Mouse (Mus musculus): ENCODE data around the gene Popdc2. TPM values are rescaled to one million over a fixed set of nuclear protein-coding genes. Genes with fewer than 3 reads are reported as not detected.

The Popdc2 gene
- polyA plus RNA-seq, 1 experiment from 2014 or later, result 350 TPM

DNA sequence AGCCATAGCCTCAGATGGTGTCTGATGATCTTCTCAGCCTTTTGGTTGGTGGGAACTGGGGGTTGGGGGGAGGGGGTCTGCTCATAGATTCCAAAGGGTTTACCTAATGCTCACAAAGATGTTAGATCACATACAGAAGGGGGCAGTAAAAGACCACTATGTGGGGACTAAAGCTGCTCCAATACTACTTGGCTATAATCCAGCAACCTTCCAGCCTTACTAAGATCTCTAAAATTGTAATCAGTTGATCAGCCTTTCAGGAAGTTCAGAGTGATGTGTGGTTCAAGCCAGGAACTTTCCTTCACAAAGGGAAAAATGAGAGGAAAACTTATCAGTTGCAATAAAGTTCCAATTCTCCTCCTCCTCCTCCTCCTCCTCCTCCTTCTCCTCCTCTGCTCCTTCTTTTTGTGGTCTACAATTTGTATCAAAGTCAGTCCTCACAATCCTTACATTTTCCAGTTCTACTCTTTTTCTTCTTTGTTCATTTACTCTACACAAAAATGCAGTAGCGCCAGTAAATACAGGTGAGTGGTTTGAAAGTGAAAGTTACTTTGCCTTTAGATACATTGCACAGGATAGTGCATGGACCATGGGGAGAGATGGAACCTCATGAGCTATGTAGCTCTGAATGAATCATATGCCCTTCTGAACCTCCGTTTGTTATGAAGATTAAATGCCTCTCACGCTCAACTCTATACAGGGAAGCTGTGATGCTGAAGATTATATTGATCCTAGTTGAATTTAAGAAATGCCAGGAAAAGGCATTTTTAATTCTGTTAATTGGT lies 16.9 kb upstream of the Popdc2 start:
- Histone ChIP-seq H3K36me3 (peaks cover 5% of the 10 kb centered on the region; the same call in 1 of the 2 replicates), H3K27me3 (no peaks in the 10 kb centered on the region), H3K4me2 (no peak overlapping the region), H3K27ac (no peak overlapping the region), H3K4me3 (no peak overlapping the region), H3K9ac (no peak overlapping the region), H3K9me3 (replicated peaks) (no peaks in the 10 kb centered on the region), H3K4me1 (replicated peaks) (peaks cover 40% of the 10 kb centered on the region)
- ATAC-seq (replicated peaks; ENCODE audit: insufficient number of reproducible peaks, insufficient read depth, low FRiP score, low read depth), result 0 out of 2 replicates have a peak, but pooled peaks have one; percentile 34
- WGBS, result 59% methylated on average over 3 of the region's 3 CpGs

DNA sequence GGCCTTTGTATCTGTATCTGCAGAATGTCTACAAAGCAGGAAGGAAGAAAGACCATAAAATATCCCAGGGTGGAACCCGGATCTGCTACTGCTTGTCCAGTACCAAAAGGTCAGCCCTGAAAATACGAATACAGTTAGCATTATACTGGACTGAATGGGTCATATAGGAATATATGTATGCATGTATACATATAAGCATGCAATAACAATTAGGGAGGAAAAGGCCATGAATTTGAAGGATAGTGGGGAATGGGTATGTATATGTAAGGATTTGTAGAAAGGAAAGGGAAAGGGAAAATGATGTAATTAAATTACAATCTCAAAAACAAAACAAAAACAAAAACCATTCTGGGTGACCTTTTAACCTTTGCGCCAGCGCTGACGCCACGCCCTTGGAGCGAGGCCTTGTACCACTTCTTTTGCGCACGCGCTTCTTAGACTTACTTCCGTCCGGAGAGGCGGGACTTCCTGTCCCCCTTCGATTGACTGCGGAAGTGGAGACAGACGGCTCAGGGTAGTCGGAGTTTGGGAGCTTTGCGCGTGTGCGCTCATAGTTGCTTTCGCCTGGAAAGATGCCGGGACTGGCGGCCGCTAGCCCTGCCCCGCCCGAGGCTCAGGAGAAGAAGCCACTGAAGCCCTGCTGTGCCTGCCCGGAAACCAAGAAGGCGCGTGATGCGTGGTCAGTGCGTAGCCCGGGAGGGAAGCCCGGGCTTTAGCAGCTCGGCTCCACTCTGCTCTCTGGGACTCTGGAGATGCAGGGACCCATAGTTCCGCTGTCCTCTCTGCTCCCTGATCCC lies 15.3 kb upstream of the Popdc2 start, which contains the start of the genes Cox17 and Gm21987:
Cox17 (plus strand) TSS at position 463 of the 797 bp plus-strand sequence.
Gm21987 (plus strand) TSS at position 512 of the 797 bp plus-strand sequence.
- ATAC-seq (replicated peaks; ENCODE audit: insufficient number of reproducible peaks, insufficient read depth, low FRiP score, low read depth), result peak; percentile 85
- peak within 1 kb of the TSS; percentile 91 for H3K9ac ChIP-seq
- peak within 1 kb of the TSS; percentile 97 for H3K27ac ChIP-seq
- H3K4me2 ChIP-seq, result peak within 1 kb of the TSS; percentile 63
- H3K9me3 ChIP-seq (replicated peaks), result no peaks in the 10 kb centered on the region
- H3K4me3 ChIP-seq, result peak within 1 kb of the TSS; percentile 85
- 2% methylated on average over 35 of the region's 35 CpGs for WGBS
- no peaks in the 10 kb centered on the region for H3K27me3 ChIP-seq
- peaks cover 44% of the 10 kb centered on the region for H3K4me1 ChIP-seq (replicated peaks)
- peaks cover 5% of the 10 kb centered on the region for H3K36me3 ChIP-seq

DNA sequence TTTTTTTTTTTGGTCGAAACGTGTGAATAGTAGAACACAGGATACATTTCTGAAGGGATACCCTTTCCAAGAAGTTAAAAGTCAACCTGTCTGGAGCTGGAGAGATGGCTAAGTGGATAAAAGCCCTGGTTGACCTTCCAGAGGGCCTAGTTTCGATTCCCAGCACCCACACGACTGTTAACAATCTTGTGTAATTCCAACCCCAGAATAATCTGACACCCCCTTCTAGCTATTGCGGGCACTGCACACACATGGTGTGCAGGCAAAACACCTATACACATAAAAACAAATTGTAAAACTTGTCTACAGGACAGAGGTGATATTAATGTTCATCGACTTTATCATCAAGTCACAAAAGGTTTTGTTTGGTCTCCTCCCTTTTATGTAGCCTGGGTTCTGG lies 14.4 kb upstream of the Popdc2 start:
- no peak for ATAC-seq (replicated peaks; ENCODE audit: insufficient number of reproducible peaks, insufficient read depth, low FRiP score, low read depth)
- no peaks in the 10 kb centered on the region for H3K9me3 ChIP-seq (replicated peaks)
- no peaks in the 10 kb centered on the region for H3K27me3 ChIP-seq
- peak overlapping the region; percentile 85 for H3K4me3 ChIP-seq
- peak overlapping the region; percentile 91; the same call in 1 of the 2 replicates for H3K9ac ChIP-seq
- no peak overlapping the region; the same call in 1 of the 2 replicates for H3K27ac ChIP-seq
- H3K36me3 ChIP-seq, result peaks cover 5% of the 10 kb centered on the region
- H3K4me1 ChIP-seq (replicated peaks), result peaks cover 45% of the 10 kb centered on the region
- H3K4me2 ChIP-seq, result peak overlapping the region; percentile 63
- 55% methylated on average over 6 of the region's 6 CpGs for WGBS

DNA sequence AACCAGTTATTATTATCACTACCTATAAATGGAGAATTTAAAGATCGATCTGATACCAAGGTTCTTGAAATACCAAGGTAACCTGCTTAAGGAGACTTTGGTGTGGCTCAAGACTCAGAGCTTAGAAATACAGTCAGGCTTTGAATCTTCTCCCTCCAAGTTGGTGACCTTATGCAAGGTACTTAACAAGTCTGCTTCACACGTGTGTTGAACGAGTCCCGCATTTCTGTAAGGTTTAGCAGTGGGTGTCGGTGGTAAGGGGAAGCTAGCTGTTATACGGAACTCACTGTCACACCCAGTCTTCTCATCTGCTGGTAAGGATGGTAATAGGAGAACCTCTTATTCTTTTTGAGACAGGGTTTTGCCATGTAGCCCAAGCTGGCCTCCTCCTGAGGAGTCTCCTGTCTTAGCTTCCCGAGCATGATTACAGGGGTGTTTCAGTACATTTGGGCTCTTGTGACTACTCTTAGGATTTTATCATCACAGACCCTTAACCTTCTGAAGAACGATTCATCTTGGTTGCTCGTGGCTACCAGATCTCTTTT lies 13.7 kb upstream of the Popdc2 start:
- peak overlapping the region; percentile 63; the same call in 1 of the 2 replicates for H3K4me2 ChIP-seq
- H3K4me3 ChIP-seq, result no peak overlapping the region
- H3K27me3 ChIP-seq, result no peaks in the 10 kb centered on the region
- H3K9ac ChIP-seq, result no peak overlapping the region
- no peak overlapping the region for H3K27ac ChIP-seq
- ATAC-seq (replicated peaks; ENCODE audit: insufficient number of reproducible peaks, insufficient read depth, low FRiP score, low read depth), result no peak
- H3K36me3 ChIP-seq, result peaks cover 5% of the 10 kb centered on the region
- H3K4me1 ChIP-seq (replicated peaks), result peaks cover 45% of the 10 kb centered on the region
- H3K9me3 ChIP-seq (replicated peaks), result no peaks in the 10 kb centered on the region
- 68% methylated on average over 9 of the region's 9 CpGs for WGBS

DNA sequence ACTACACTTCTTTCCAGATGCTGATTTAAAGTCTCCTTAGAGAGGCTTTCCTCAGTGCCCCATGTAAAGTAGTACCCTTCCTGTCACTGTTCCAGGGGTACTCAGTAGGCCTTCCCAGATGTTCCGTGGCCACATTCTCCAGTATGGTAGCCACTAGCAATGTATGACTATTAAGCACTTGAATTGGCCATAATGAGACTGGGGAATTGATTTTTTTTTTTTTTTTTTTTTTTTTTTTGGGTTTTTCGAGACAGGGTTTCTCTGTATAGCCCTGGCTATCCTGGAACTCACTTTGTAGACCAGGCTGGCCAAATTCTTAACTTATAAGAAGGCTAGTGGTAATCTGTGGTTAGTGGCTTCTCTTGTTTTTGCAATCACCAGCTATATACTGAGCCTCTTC lies 12.1 kb upstream of the Popdc2 start:
- no peak overlapping the region for H3K4me2 ChIP-seq
- no peak overlapping the region for H3K4me3 ChIP-seq
- no peaks in the 10 kb centered on the region for H3K27me3 ChIP-seq
- H3K27ac ChIP-seq, result peak overlapping the region; percentile 74
- 85% methylated on average over 2 of the region's 2 CpGs for WGBS
- no peak overlapping the region for H3K9ac ChIP-seq
- ATAC-seq (replicated peaks; ENCODE audit: insufficient number of reproducible peaks, insufficient read depth, low FRiP score, low read depth), result no peak
- H3K9me3 ChIP-seq (replicated peaks), result no peaks in the 10 kb centered on the region
- H3K36me3 ChIP-seq, result peaks cover 5% of the 10 kb centered on the region
- H3K4me1 ChIP-seq (replicated peaks), result peaks cover 53% of the 10 kb centered on the region

DNA sequence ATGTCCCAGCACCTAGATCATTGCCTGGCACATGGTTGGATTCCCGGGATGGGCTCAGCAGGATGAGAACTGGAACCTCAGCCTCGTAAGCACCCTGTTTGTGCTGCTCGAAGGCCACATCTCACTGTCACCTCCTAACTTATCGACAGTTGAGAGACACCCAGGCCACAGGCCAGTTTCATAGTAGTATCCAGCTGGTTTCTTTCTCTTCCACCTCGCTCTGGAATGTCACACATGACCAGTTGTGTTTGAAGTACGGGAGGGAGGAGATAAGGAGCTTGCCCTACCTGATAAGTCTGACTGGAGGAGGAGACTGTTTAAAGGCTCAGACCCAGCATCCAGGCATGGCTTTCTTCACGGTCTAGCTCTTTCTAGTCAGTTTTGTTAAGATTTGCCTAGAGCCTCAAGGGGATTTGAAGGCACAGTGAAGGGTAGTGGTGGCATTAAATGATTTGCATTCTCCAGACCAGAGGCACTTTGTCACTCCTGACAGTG lies 11.6 kb upstream of the Popdc2 start:
- no peaks in the 10 kb centered on the region for H3K9me3 ChIP-seq (replicated peaks)
- peaks cover 51% of the 10 kb centered on the region for H3K4me1 ChIP-seq (replicated peaks)
- H3K9ac ChIP-seq, result no peak overlapping the region
- H3K27ac ChIP-seq, result peak overlapping the region; percentile 74
- 20% methylated on average over 7 of the region's 7 CpGs for whole genome bisulfite sequencing
- no peak overlapping the region for H3K4me3 ChIP-seq
- H3K36me3 ChIP-seq, result peaks cover 5% of the 10 kb centered on the region
- H3K4me2 ChIP-seq, result peak overlapping the region; percentile 12; the same call in 1 of the 2 replicates
- peak; percentile 85 for ATAC-seq (replicated peaks; ENCODE audit: insufficient number of reproducible peaks, insufficient read depth, low FRiP score, low read depth)
- H3K27me3 ChIP-seq, result no peaks in the 10 kb centered on the region

DNA sequence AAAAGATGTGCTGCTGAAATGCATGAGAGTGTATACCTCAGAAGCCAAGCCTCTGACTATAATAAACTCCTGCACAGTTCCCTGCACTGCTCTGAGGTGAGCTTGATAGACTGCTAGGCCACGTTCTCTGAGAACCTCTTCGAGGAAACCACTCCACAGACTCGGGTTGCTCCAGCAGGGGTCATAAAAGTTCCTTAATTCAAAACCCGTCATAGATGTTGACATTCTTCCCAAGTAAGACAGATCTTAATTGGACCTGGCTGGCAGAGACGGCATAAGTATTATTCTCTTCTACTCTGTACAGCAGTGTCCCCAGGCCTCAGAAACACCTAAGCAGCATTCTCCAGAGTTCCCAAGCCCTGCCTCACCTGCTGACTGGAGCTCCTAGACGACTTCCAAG lies 11.1 kb upstream of the Popdc2 start:
- H3K9me3 ChIP-seq (replicated peaks), result no peaks in the 10 kb centered on the region
- peaks cover 48% of the 10 kb centered on the region for H3K4me1 ChIP-seq (replicated peaks)
- H3K27ac ChIP-seq, result peak overlapping the region; percentile 74
- H3K9ac ChIP-seq, result no peak overlapping the region
- 30% methylated on average over 6 of the region's 6 CpGs for WGBS
- ATAC-seq (replicated peaks; ENCODE audit: insufficient number of reproducible peaks, insufficient read depth, low FRiP score, low read depth), result no peak
- H3K4me3 ChIP-seq, result no peak overlapping the region
- H3K36me3 ChIP-seq, result peaks cover 5% of the 10 kb centered on the region
- 0 out of 2 replicates have a peak overlapping the region, but pooled peaks have one; percentile 2 for H3K4me2 ChIP-seq
- no peaks in the 10 kb centered on the region for H3K27me3 ChIP-seq

DNA sequence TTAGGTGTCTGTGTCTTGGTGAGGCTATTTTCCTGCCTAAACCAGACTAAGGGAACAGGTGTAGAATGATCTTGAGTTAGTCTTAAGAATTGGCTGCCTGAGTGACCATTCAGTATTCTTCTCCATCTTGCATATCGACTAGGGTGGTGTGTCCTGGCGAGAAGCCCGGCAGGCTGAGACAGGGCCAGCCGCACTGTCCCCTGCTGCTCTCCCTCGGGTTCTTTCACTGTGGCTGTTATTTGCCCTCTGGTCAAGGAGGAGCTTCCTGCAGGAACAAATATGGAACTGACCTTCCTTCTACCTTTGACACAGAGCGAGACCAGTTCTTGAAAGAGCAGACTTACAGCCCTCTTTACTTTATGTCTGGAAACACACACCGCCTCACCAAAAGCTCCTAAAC lies 10.0 kb upstream of the Popdc2 start:
- peaks cover 49% of the 10 kb centered on the region for H3K4me1 ChIP-seq (replicated peaks)
- H3K9ac ChIP-seq, result peak overlapping the region; percentile 8; the same call in 1 of the 2 replicates
- peak overlapping the region; percentile 74 for H3K27ac ChIP-seq
- no peaks in the 10 kb centered on the region for H3K9me3 ChIP-seq (replicated peaks)
- ATAC-seq (replicated peaks; ENCODE audit: insufficient number of reproducible peaks, insufficient read depth, low FRiP score, low read depth), result no peak
- 49% methylated on average over 7 of the region's 7 CpGs for WGBS
- H3K4me2 ChIP-seq, result peak overlapping the region; percentile 17; the same call in 1 of the 2 replicates
- H3K36me3 ChIP-seq, result peaks cover 7% of the 10 kb centered on the region
- H3K27me3 ChIP-seq, result no peaks in the 10 kb centered on the region
- H3K4me3 ChIP-seq, result no peak overlapping the region

DNA sequence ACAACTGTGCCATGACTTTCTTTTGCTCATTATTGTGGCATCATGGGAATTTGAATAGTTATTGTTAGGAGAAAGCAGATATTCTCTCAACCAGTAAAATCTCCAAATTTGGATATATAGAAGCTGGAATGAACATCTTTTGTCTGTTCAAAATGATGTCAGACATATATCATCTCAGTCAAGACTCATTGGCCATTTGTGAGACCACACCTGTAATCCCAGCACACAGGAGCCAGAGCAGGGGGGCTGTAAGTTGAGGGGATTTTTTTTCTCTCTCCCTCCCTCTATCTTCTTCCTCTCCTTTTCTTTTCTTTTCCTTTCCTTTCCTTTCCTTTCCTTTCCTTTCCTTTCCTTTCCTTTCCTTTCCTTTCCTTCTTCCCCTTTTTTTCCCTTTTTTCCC lies 9.2 kb upstream of the Popdc2 start:
- Histone ChIP-seq H3K4me3 (no peak overlapping the region), H3K27ac (no peak overlapping the region), H3K4me1 (replicated peaks) (peaks cover 45% of the 10 kb centered on the region), H3K9me3 (replicated peaks) (no peaks in the 10 kb centered on the region), H3K4me2 (no peak overlapping the region), H3K36me3 (peaks cover 8% of the 10 kb centered on the region), H3K27me3 (no peaks in the 10 kb centered on the region), H3K9ac (no peak overlapping the region)
- ATAC-seq (replicated peaks; ENCODE audit: insufficient number of reproducible peaks, insufficient read depth, low FRiP score, low read depth), result no peak

DNA sequence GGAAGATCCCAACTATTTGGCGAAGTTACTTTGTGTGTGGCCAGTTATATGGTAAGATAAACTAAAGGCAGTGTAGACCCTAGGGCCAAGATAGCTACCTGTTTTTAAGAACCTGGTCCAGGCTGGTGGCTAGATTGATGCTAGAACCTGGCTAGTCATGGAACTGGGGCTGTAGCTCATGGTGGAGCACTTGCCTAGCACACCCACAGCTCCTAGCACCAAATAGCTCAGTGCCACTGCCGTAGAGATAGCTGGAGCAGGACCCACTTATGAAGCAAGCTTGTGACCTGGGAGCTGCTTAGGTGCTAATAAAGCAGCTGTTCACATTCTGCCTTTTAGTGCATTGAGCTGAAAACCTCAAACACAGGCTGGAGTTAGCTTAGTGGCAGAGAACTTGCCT lies 8.4 kb upstream of the Popdc2 start:
- Histone ChIP-seq H3K4me2 (no peak overlapping the region), H3K27me3 (no peaks in the 10 kb centered on the region), H3K4me1 (replicated peaks) (peaks cover 39% of the 10 kb centered on the region), H3K9me3 (replicated peaks) (no peaks in the 10 kb centered on the region), H3K27ac (peak overlapping the region; percentile 38), H3K4me3 (no peak overlapping the region), H3K9ac (no peak overlapping the region), H3K36me3 (peaks cover 8% of the 10 kb centered on the region)
- 79% methylated on average over 2 of the region's 2 CpGs for WGBS
- ATAC-seq (replicated peaks; ENCODE audit: insufficient number of reproducible peaks, insufficient read depth, low FRiP score, low read depth), result no peak

Data from heart, embryonic 15.5 days (tissue).